Mouse (Mus musculus): Measurements from ENCODE around the gene Lect2. TPM values are rescaled to one million over a fixed set of nuclear protein-coding genes. Genes with fewer than 3 reads are reported as not detected.
A peak's percentile ranks its signal among the peaks of the same experiment; 100 is the strongest.

Lect2 gene
- polyA plus RNA-seq, 1 experiment from 2014 or later, result 0.88 TPM

- WGBS, result 64% methylated on average over 5 of the region's 5 CpGs
- Histone ChIP-seq H3K27ac (no peak overlapping the region), H3K9me3 (replicated peaks; ENCODE audit: low read length) (no peaks in the 10 kb centered on the region), H3K4me3 (replicated peaks; ENCODE audit: low read depth, low read length) (no peak overlapping the region), H3K4me2 (ENCODE audit: low read length) (no peak overlapping the region), H3K36me3 (ENCODE audit: insufficient read depth, low read length) (no peaks in the 10 kb centered on the region), H3K9ac (ENCODE audit: low read depth, low read length) (no peak overlapping the region), H3K4me1 (replicated peaks; ENCODE audit: insufficient read depth, low read length) (peaks cover 8% of the 10 kb centered on the region; the same call in 1 of the 2 replicates), H3K27me3 (ENCODE audit: insufficient read depth, low read length) (0 out of 2 replicates have a peak, but pooled peaks cover 3% of the 10 kb centered on the region)
- no peak for TF ChIP-seq CTCF (IDR thresholded peaks at IDR 0.05; ENCODE audit: low read depth)
- ATAC-seq (replicated peaks; ENCODE audit: low FRiP score, low read depth), result no peak
- no peak for DNase-seq (ENCODE audit: low spot score)
Observed at GRCm38 (mm10) chr13:56590202-56590601, 41.9 kb upstream of the Lect2 start.

GRCm38 (mm10) chr13:56588454-56589117, 40.3 kb upstream of the Lect2 start:
- no peak overlapping the region for H3K9ac ChIP-seq (ENCODE audit: low read depth, low read length)
- ATAC-seq (replicated peaks; ENCODE audit: low FRiP score, low read depth) (no peak), DNase-seq (ENCODE audit: low spot score) (no peak)
- no peak overlapping the region for H3K4me3 ChIP-seq (replicated peaks; ENCODE audit: low read depth, low read length)
- no peak for TF ChIP-seq CTCF (IDR thresholded peaks at IDR 0.05; ENCODE audit: low read depth)
- H3K4me2 ChIP-seq (ENCODE audit: low read length), result no peak overlapping the region
- WGBS, result 54% methylated on average over 14 of the region's 14 CpGs
- H3K27ac ChIP-seq, result no peak overlapping the region
- no peaks in the 10 kb centered on the region for H3K36me3 ChIP-seq (ENCODE audit: insufficient read depth, low read length)
- 0 out of 2 replicates have a peak, but pooled peaks cover 3% of the 10 kb centered on the region for H3K27me3 ChIP-seq (ENCODE audit: insufficient read depth, low read length)
- H3K4me1 ChIP-seq (replicated peaks; ENCODE audit: insufficient read depth, low read length), result peaks cover 3% of the 10 kb centered on the region; the same call in 1 of the 2 replicates
- H3K9me3 ChIP-seq (replicated peaks; ENCODE audit: low read length), result no peaks in the 10 kb centered on the region

- 46% methylated on average over 3 of the region's 3 CpGs for WGBS
- DNase-seq (ENCODE audit: low spot score) (no peak), ATAC-seq (replicated peaks; ENCODE audit: low FRiP score, low read depth) (no peak)
- no peak for TF ChIP-seq CTCF (IDR thresholded peaks at IDR 0.05; ENCODE audit: low read depth)
- no peaks in the 10 kb centered on the region for H3K36me3 ChIP-seq (ENCODE audit: insufficient read depth, low read length)
- no peaks in the 10 kb centered on the region for H3K9me3 ChIP-seq (replicated peaks; ENCODE audit: low read length)
- H3K27ac ChIP-seq, result no peak overlapping the region
- H3K4me3 ChIP-seq (replicated peaks; ENCODE audit: low read depth, low read length), result no peak overlapping the region
- H3K4me2 ChIP-seq (ENCODE audit: low read length), result no peak overlapping the region
- H3K9ac ChIP-seq (ENCODE audit: low read depth, low read length), result no peak overlapping the region
- 0 out of 2 replicates have a peak, but pooled peaks cover 1% of the 10 kb centered on the region for H3K27me3 ChIP-seq (ENCODE audit: insufficient read depth, low read length)
- peaks cover 12% of the 10 kb centered on the region for H3K4me1 ChIP-seq (replicated peaks; ENCODE audit: insufficient read depth, low read length)
Observed at GRCm38 (mm10) chr13:56586046-56586445, 37.7 kb upstream of the Lect2 start.

- no peak overlapping the region for H3K4me2 ChIP-seq (ENCODE audit: low read length)
- ATAC-seq (replicated peaks; ENCODE audit: low FRiP score, low read depth) (0 out of 2 replicates have a peak, but pooled peaks have one; percentile 3), DNase-seq (ENCODE audit: low spot score) (peak; percentile 80)
- H3K4me3 ChIP-seq (replicated peaks; ENCODE audit: low read depth, low read length), result no peak overlapping the region
- H3K4me1 ChIP-seq (replicated peaks; ENCODE audit: insufficient read depth, low read length), result peaks cover 9% of the 10 kb centered on the region
- no peaks in the 10 kb centered on the region for H3K27me3 ChIP-seq (ENCODE audit: insufficient read depth, low read length)
- no peak for TF ChIP-seq CTCF (IDR thresholded peaks at IDR 0.05; ENCODE audit: low read depth)
- H3K9ac ChIP-seq (ENCODE audit: low read depth, low read length), result no peak overlapping the region
- WGBS, result 31% methylated on average over 3 of the region's 3 CpGs
- H3K9me3 ChIP-seq (replicated peaks; ENCODE audit: low read length), result no peaks in the 10 kb centered on the region
- peak overlapping the region; percentile 50; the same call in 1 of the 2 replicates for H3K27ac ChIP-seq
- H3K36me3 ChIP-seq (ENCODE audit: insufficient read depth, low read length), result no peaks in the 10 kb centered on the region
Observed at GRCm38 (mm10) chr13:56582720-56583119, 34.4 kb upstream of the Lect2 start.

GRCm38 (mm10) chr13:56581961-56582434, 33.7 kb upstream of the Lect2 start:
- Histone ChIP-seq H3K27ac (peak overlapping the region; percentile 85), H3K27me3 (ENCODE audit: insufficient read depth, low read length) (no peaks in the 10 kb centered on the region), H3K9ac (ENCODE audit: low read depth, low read length) (no peak overlapping the region), H3K36me3 (ENCODE audit: insufficient read depth, low read length) (no peaks in the 10 kb centered on the region), H3K4me2 (ENCODE audit: low read length) (peak overlapping the region; percentile 24), H3K9me3 (replicated peaks; ENCODE audit: low read length) (no peaks in the 10 kb centered on the region), H3K4me1 (replicated peaks; ENCODE audit: insufficient read depth, low read length) (peaks cover 9% of the 10 kb centered on the region), H3K4me3 (replicated peaks; ENCODE audit: low read depth, low read length) (no peak overlapping the region)
- TF ChIP-seq CTCF (IDR thresholded peaks at IDR 0.05; ENCODE audit: low read depth), result no peak
- DNase-seq (ENCODE audit: low spot score) (peak; percentile 96), ATAC-seq (replicated peaks; ENCODE audit: low FRiP score, low read depth) (peak; percentile 96)
- 1% methylated on average over 6 of the region's 6 CpGs for WGBS

- TF ChIP-seq CTCF (IDR thresholded peaks at IDR 0.05; ENCODE audit: low read depth), result no peak
Observed at GRCm38 (mm10) chr13:56581512-56581911, 33.2 kb upstream of the Lect2 start.

More at GRCm38 (mm10) chr13:56581512-56581911, 33.2 kb upstream of the Lect2 start:
- peak overlapping the region; percentile 44 for H3K27ac ChIP-seq
- no peak overlapping the region for H3K4me3 ChIP-seq (replicated peaks; ENCODE audit: low read depth, low read length)
- WGBS, result 21% methylated on average over 3 of the region's 3 CpGs
- DNase-seq (ENCODE audit: low spot score) (peak; percentile 49), ATAC-seq (replicated peaks; ENCODE audit: low FRiP score, low read depth) (peak; percentile 5; the same call in 1 of the 2 replicates)
- H3K36me3 ChIP-seq (ENCODE audit: insufficient read depth, low read length), result no peaks in the 10 kb centered on the region
- peaks cover 9% of the 10 kb centered on the region for H3K4me1 ChIP-seq (replicated peaks; ENCODE audit: insufficient read depth, low read length)
- no peak overlapping the region for H3K4me2 ChIP-seq (ENCODE audit: low read length)
- no peaks in the 10 kb centered on the region for H3K9me3 ChIP-seq (replicated peaks; ENCODE audit: low read length)
- H3K9ac ChIP-seq (ENCODE audit: low read depth, low read length), result no peak overlapping the region
- no peaks in the 10 kb centered on the region for H3K27me3 ChIP-seq (ENCODE audit: insufficient read depth, low read length)
